Mouse (Mus musculus): Measurements from ENCODE around the gene Mex3a.

Mex3a gene

DNA sequence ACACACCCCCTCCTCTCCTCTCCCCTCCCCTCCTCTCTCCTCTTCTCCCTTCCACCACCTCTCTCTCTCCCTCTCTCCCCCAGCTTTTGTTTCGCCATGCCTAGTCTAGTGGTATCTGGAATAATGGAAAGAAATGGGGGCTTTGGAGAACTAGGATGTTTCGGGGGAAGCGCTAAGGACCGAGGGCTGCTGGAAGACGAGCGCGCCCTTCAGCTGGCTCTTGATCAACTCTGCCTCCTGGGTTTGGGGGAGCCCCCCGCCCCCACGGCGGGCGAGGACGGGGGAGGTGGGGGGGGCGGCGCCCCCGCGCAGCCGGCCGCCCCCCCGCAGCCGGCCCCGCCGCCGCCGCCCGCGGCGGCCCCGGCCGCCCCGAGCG is at the start of gene Mex3a:
TSS of gene Mex3a (plus strand) at position 97 of the 376 bp plus-strand sequence.
- no peak for DNase-seq (ENCODE audit: low spot score)

DNA sequence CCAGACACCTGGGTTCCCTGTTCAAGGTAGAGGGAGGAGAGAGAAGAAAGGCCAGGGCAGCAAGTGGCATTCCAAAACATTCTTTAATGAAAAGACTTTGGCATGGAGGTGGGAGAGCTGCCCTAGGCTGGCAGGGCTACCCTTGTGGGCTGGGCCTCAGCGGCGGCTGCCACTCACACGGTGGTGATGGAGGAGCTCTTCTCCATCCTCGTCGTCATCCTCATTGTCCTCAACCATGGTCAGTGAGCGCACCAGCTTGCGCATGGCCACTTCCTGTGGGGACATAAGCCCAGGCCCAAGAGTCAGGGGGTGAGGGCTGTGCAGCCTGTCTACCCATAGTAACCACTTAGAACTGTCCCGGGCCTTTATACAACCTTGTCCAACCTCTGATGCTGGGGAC is 49.1 kb upstream of the Mex3a start:
- no peak for DNase-seq (ENCODE audit: low spot score)

DNA sequence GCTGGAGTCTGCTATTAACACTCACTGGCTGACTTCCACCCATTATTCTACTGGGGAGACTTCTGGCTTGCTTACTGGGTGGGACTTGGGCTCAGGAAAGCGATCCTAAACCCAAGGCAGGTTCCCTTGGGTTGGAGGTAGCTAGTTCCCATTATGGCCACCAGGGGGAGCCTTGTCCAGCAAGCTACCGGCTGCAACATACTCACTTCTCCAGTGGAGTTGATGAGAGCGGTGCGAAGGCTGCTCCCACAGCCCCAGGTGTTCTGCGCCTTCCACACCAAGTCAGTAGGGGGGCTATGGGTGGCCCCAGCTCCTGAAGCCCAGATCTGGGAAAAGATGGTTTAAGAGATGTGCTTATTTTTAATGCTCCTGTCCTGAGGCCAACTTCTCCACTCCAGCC is 48.6 kb upstream of the Mex3a start:
- DNase-seq (ENCODE audit: low spot score): peak; percentile 54

DNA sequence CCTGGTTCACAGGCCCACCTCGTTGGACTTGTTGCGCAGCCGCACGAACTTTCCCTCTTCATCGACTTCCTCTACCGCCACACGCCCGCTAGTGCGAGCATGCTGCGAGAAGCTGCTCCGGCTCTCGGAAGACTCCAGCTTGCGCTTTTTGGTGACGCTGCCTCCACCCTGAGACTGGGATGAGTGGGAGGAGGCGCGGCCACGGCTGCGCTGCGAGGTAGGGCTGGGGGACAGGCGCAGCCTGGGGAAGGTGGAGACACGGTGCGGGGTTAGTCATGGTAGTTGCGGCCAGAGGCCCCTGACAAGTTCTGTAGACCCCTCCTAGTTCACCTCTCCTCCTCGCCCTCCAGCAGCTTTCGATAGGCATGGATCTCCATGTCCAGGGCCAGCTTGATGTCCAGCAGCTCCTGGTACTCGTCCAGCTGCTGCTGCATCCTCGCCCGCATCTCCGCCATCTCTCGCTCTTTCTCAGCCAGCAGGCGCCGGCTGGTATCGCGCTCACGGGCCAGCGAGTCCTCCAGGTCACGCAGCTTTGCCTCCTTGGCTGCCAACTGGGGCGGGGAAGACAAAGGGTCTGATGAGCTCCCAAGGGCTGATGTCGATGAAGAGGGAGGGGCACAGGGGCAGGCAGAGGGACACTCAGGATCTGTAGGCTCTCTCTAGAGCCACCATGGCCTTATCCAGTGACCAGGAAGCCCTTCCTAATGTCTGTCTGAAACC is 47.4 kb upstream of the Mex3a start:
- no peak for DNase-seq (ENCODE audit: low spot score)

DNA sequence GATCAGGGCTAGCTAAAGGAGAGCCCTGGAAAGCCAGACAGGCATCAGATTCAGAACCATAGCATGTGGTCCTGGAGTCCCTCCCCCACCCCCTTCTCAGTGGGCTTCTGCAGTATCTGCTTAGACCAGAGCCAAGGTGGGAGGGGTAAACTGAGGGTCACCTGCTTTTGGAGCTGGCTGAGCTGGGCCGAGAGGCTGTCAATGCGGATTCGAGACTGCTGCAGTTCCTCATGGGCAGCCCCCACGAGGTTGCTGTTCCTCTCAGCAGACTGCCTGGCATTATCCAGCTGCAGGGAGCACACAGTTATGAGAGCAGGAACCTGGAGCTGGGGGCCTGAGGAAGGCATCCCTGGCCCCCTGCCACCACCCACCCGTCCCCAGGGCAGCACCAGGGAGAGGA is 46.2 kb upstream of the Mex3a start:
- DNase-seq (ENCODE audit: low spot score): no peak

DNA sequence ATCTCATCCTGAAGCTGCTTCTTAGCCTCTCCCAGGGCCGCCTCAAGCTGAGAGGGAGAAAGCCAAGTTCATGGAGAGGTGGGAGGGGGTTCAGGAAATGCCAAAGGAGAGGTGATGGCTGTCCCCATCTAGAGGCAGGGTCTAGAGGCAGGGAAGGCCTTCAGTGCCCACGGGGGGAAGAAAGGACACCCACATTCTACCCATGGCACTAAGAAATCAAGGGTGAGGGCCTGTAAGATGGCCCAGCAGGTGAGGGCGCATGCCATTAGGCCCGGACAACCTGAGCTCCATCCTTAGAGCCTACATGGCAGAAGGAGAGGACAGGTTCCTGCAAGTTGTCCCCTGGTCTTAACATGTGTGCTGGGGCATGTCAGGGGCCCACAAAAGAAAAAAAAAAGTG is 45.3 kb upstream of the Mex3a start:
- no peak for DNase-seq (ENCODE audit: low spot score)

DNA sequence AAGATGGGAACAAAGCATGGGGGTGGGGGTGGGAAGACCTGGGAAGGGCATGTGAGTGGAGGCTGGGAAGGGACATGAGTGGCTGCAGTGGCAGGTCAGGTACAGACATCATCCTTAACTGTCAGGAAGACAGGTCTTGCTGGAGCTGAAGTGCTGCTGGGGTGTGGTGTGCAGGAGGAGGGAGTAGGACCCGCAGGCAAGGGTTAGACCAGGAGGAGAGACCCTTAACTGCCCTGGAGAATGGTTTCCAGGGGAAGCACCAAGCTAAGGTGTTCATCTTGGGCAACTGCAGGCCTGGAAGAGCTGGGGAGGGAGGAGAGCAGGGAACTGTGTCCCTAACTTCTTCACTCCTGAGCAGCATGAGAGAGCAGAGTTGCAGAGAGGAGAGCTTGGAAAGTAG is 44.8 kb upstream of the Mex3a start:
- DNase-seq (ENCODE audit: low spot score): no peak

DNA sequence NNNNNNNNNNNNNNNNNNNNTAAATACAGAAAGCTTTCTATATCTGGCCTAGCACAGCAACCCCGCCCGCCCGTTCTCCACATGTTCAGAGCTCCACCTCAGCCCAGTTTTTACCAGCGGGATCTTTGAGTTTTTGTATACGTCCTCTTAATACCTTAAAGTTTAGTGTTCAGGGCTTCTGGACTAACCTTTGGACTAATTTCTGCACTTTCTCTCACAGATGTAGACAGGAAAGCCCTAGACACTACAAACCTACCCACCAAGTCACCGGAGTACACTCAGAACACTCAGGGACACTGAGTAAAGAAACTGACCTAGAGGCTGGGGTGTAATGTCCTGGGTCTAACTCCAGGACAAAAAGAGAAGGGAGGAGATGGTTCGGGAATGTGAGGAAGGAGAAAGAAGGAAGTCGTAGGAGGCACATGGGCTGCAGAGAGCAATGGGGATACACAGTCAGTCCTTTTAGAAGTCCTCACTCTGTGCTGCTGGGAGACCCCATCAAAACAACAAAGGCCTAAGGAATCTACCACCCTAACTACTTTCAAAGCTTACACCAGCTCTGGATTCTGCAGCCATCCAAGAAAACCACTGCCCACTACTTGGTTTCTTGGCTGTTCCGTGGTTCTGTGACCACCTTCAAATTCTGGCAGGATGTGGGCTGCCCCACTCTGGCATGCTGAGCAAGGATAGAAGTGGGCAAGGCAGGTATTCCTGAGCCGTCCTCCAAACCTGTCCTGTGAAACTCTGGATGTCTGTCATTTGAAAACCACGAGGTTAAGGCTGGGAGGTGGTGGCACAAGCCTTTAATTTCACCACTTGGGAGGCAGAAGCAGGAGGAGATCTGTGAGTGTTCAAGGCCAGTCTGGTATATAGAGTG is 38.3 kb upstream of the Mex3a start:
- no peak for DNase-seq (ENCODE audit: low spot score)

DNA sequence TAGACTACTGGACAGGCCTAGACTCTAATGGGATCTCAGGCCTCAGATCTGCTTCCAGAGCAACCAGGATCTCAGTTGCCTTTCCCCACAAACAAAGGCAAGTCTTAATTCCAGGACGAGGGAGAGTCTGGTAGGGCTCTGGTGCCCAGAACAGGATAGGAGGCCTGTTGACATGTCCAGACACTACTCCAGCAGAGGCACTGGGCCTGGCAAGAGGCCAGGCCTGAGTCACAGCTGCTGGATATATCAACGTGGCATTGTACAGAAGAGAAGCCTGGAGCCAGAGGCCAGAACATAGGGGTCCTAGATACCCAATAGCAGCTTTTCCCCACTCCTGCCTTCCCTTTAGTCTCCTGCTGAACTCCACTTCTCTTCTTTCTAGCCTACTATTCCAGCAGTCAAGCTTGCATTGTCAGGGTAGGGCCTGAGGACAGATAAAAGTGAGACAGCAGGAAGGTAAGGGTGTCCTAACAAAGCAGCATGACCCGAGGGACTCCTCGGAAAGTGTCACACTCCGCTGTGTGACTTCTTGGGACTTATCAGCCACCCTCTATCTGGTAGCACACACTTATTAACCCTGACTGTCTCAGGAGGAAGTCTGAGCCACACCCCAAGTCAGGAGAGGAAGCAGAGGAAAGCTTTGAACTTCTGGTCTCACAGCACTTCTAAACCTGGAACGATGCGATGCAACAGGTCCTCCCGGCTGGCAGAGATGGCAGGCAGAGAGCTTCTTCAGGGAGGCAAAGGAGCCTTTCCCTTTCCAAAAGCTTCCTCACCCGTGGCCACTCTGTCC is 37.2 kb upstream of the Mex3a start:
- no peak for DNase-seq (ENCODE audit: low spot score)

DNA sequence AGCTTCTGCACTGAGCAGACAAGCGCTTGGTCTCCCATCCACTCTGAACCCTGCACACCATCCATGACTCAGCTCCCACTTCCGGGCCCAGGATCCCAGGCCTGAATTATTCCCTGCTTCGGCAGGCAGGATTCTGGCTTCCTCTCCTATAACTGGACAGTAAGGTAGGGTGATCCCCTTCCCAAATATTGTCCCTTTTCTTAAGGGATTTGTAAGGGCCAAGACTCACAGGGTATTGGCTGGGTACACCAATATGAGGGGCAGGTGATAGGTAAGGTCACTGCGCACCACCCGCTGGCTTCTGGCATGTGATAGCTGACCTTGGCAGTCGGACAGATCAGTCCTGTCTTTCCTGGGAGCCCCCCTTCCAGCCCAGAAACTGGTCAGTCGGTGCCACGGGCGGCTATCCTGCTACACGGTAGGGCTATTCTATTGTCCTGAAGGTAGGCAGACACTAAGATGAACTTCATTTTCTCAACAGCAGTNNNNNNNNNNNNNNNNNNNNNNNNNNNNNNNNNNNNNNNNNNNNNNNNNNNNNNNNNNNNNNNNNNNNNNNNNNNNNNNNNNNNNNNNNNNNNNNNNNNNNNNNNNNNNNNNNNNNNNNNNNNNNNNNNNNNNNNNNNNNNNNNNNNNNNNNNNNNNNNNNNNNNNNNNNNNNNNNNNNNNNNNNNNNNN is 36.3 kb upstream of the Mex3a start:
- DNase-seq (ENCODE audit: low spot score): no peak

DNA sequence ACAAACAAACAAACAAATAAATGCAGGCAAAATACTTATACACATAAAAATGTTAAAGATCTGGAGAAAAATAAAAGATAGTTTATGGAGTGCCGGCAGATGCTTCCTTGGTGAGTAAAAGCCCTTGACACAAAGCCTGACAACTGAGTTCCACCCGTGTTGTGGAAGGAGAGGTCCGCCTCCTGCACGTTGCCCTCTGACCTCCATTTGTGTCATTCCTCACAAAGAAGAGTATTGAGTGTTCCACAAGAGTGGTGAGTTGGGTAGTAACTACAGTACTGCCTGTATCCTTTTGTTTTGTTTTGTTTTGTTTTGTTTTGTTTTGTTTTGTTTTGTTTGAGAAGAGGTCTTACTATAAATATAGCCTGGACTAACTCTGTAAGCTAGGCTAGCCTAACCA is 32.6 kb upstream of the Mex3a start:
- DNase-seq (ENCODE audit: low spot score): no peak

DNA sequence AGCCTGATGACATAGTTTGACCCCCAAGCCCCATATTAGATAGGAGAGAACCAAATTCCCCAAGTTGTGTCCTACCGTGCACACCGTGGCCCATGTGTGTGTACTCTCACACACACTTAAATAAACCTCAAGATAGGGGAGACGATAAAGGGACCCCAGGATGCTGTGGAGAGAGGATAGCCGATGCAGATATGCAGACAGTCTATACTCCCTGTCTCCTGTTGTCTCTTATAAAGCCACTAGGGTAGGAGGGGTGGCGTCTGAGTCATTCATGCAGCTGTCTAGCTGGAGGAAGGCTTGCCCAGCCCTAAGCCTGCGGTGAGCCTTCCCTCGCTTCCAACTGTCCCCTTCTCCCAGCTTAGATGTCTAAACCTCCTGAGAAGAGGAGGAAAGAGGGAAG is 32.1 kb upstream of the Mex3a start:
- no peak for DNase-seq (ENCODE audit: low spot score)

DNA sequence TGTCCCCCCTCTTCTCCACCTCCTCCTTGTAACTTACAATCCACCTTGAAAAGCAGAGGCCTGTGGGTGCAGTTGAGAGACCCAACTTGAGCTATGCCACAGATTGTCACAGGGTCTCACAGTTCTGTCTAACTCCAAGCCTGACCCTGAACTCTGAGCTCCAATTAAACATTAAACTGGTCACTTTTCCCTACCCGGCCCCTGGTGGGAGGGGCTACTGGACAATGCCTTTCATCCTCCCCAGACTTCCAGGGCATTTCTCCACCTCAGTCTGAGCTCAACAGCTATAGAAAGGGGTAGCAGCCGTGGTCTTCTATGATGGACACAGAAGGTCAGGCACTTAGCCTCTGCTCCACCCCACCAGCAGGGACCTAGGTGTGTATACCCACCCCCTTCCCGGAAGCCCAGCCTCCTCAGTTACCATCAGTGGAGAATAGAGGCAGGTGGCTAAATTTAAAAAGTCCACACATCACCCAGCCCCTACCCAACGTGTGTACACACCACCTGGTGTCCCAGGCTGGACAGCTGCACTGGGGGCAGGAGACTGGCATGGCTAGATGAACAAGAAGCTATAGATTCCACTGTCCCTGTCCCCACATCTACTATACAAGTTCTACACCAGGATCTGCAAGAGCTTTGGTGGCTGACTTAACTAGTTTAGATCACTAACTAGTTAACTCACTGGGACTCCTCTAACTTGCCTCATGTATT is 31.4 kb upstream of the Mex3a start:
- no peak for DNase-seq (ENCODE audit: low spot score)

DNA sequence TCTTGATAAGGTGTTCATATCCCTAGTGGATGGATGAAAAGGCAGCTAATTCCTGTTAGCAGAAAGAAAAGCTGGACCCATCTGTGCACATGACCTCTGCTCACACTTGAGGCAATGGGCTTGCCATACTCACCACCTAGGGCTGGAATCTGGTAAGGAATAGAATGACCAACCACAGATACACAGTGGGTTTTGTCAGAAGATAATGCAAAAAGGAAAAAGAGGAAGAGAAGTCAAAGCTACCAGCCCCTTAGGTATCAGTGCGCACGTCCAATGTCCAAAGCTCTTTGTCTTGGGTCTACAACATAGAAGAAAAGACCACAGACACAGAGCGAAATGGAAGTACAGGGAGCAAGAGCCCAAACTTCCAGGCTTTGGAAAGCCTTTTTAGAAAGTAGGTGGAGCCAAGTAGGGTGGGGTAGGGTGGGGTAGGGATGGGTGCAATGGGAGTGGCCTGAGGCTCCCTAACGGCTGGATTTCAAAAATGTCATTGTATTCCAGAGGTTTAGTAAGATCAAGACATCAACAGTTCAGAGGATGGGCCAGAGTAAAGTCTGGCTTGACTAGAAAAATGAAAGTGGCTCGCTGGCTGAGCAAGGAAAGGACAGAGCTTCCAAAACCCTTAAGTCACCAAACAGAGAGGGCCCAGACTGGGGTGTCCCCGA is 30.7 kb upstream of the Mex3a start:
- DNase-seq (ENCODE audit: low spot score): no peak

DNA sequence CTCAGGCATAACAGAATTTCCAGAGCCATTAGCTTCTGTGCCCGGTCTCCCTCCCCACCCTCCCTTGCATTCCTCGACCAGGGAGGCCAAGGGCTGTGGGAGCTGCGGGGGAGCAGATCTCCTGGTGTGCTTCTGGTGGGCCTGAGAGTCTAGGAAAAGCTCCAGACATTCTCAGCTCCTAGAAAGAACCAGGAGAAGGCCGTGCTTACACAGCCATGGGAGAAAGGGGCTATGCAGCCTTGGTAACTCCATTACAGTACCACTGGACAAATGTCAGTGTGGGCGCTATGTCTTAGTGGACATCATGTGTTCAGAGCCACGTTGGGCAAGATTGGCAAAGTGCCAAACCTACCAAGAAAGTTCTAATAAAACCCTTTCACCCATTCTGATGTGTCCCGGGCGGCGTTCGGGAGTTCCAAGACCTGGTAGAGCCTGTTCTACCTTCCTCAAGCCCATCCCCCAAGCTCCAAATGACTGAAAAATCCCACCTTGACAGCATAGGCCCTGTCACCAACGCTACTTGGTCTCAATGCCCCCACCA is 30.1 kb upstream of the Mex3a start:
- no peak for DNase-seq (ENCODE audit: low spot score)

DNA sequence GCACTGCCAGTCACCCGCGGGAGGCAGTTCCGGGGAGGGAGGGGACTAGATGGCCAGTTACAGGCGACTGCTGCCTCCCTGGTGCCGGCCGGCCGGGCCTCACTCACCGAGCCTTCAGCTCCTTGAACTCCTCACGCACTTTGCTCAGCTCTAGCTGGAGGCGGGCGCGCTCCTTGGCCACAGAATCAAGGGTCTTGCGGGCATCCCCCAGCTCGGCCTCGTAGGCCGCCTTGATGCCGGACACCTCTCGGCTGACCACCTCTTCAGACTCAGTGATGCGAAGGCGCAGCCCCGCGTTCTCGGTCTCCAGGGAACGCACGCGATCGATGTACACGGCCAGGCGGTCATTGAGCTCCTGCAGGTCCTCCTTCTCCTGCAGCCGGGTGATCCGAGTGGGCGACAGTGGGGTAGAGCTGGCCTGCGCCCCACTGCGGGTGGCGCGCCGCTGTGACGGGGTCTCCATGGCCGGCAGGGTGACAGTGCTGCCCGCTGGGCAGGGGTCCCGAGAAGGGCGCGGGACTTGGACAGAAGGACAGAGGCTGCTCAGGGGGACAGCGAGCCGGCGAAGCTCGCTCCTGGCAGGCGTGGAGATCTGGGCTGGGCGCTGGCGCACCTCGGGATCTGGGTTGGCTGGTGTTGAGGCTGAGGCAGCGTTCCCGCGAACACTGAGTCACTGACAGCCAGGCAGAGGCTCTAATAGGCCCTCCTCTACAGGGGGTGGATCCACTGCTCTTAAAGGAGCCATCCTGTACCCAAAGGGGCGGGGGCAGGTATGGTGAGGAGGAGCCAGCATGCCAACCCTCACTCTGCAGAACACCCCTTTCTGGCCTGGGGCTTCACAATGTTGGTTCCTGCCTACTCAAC is 29.3 kb upstream of the Mex3a start:
- peak; percentile 83 for DNase-seq (ENCODE audit: low spot score)

DNA sequence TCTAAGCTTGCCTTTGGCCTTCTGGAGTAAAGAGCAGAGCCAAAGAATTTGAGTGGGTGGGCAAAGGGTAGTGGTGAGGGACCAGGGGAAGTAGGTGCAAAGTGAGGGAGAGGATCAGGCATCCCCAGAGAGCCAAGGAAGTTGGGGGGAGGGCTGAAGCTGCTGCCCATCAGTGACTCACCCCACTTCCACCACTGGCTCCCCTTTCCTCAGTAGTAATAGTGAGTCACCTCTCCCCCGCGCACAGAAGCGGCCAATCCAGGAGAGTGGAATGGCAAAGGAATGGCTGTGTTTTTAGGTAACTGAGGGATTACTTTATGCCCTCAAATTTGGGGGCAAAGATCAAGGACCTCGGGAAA is 28.7 kb upstream of the Mex3a start:
- no peak for DNase-seq (ENCODE audit: low spot score)

DNA sequence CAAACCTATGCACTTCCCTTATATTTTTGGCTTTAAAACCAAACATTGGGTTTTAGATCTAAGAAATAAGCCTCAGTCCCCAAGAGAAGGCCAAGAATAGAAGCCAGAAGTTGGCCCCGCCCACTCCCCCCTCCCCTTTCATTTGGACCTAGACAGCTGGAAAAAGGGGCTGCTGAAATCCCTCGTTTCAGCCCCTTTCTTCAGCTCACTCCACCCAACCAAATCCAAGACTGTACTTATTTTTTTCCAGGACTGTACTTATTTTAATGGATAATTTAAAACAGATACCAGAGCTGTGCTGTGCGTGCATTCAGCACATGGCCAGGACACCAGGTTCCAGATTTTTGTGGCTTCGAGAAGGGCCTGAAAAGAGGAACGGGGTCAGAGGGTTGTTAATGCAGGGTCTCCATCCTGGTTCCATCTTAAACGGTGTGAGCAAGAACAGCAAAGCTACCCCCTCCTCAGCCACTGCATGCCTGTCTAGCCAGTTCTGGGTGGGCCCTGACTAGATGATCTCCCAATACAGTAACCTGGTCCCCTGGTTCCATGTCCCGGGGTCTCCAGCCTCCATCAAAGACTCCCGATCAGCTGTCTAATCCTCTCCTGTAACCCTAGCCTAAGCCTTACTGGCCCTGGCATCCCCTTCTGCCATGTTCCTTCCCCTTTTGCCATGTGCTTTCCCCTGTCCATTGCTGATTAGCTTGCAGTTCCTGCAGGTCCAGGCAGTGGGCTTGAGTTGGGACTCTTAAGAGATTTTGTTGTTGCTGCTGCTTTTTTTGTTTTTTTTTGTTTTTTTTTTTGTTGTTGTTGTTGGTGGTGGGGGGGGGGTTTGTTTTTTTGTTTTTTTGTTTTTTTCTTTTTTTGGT is 28.1 kb upstream of the Mex3a start:
- DNase-seq (ENCODE audit: low spot score): no peak

DNA sequence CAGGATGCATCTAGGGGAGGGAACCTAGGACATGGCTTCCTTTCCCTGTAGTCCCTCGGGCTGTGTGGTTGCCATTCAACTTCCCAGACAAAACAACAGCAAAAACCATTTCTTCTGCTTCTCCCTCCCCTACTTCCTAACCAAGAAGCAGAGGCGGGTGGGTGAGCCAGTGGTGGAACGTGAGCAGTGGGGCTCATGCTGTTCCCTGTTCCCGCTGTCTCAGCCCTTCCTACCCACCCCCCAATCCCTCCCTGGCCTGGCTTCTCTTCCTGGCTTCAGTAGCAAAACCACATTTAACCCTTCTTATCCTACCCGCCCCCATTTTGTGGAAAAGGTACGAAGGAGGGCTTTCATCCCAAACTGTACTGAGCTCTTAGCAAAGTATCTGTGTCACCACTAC is 27.1 kb upstream of the Mex3a start:
- DNase-seq (ENCODE audit: low spot score): no peak

Data from layer of hippocampus, adult 9-10 months (tissue).